Mouse (Mus musculus) kidney, postnatal 14 days (tissue): ENCODE data around the gene Sec14l1.

Source experiments
- DNase-seq: peaks from one replicate; pipeline ENCODE4 v3.0.0; 2022; ENCODE audit warnings: mixed read lengths

Sec14l1 gene

GRCm38 (mm10) chr11:117194475-117194937 lies 79.5 kb downstream of the Sec14l1 start:
- peak; percentile 35 for DNase-seq

- DNase-seq, result no peak
These were observed 80.6 kb downstream of the Sec14l1 start for GRCm38 (mm10) chr11:117195616-117196015.

GRCm38 (mm10) chr11:117196681-117197080 lies 81.7 kb downstream of the Sec14l1 start:
- no peak for DNase-seq

GRCm38 (mm10) chr11:117198122-117198521 lies 83.2 kb downstream of the Sec14l1 start:
- DNase-seq, result no peak

GRCm38 (mm10) chr11:117199282-117200175 lies 84.6 kb downstream of the Sec14l1 start, which contains the start of gene Sept9:
TSS of gene Sept9 (plus strand) at chr11:117199661.
- DNase-seq, result peak; percentile 72

GRCm38 (mm10) chr11:117201846-117202245 lies 86.9 kb downstream of the Sec14l1 start:
- DNase-seq, result no peak

GRCm38 (mm10) chr11:117204606-117205005 lies 89.6 kb downstream of the Sec14l1 start:
- DNase-seq, result peak; percentile 47

- DNase-seq, result peak; percentile 48
These were observed 90.1 kb downstream of the Sec14l1 start for GRCm38 (mm10) chr11:117205042-117205441.

GRCm38 (mm10) chr11:117205447-117205846 lies 90.5 kb downstream of the Sec14l1 start:
- DNase-seq, result no peak

- no peak for DNase-seq
These were observed 92.5 kb downstream of the Sec14l1 start for GRCm38 (mm10) chr11:117207436-117207835.

GRCm38 (mm10) chr11:117208151-117208673 lies 93.2 kb downstream of the Sec14l1 start:
- peak; percentile 45 for DNase-seq
